Mouse (Mus musculus) lung, embryonic 14.5 days (tissue): ENCODE data around the gene Xlr3a. TPM values are rescaled to one million over a fixed set of nuclear protein-coding genes. Genes with fewer than 3 reads are reported as not detected.

ENCODE experiments used
- ATAC-seq: fragments of 200-750 bp; cut with Nextera tagmentation; 2 replicates; pipeline ENCODE4 v1.8.0; 2017; ENCODE audit warnings: mild to moderate bottlenecking, moderate TSS enrichment, moderate library complexity; ENCODE audit not compliant: insufficient read depth
- DNase-seq: peaks from one replicate; pipeline ENCODE4 v3.0.0-alpha.2; 2015
- H3K27ac ChIP-seq: fragments of 300-500 bp; sonication (generic); 2 replicates; pipeline ENCODE4 v1.5.1; 2014; ENCODE audit warnings: low read depth, mild to moderate bottlenecking, moderate library complexity
- H3K27me3 ChIP-seq: fragments of 300-500 bp; sonication (generic); 2 replicates; pipeline ENCODE4 v1.6.1; 2014; ENCODE audit warnings: low read length, control low read depth; ENCODE audit not compliant: insufficient read depth
- H3K36me3 ChIP-seq: fragments of 300-500 bp; sonication (generic); 2 replicates; pipeline ENCODE4 v1.6.1; 2014; ENCODE audit warnings: control low read depth; ENCODE audit not compliant: insufficient read depth
- H3K4me1 ChIP-seq: fragments of 300-500 bp; sonication (generic); 2 replicates; pipeline ENCODE4 v1.6.1; 2014; ENCODE audit warnings: antibody characterized with exemption, control low read depth; ENCODE audit not compliant: insufficient read depth
- H3K4me2 ChIP-seq: fragments of 300-500 bp; sonication (generic); 2 replicates; pipeline ENCODE4 v1.6.1; 2014; ENCODE audit warnings: mild to moderate bottlenecking
- H3K4me3 ChIP-seq: fragments of 300-500 bp; sonication (generic); 2 replicates; pipeline ENCODE4 v1.5.1; 2014; ENCODE audit warnings: low read depth, low read length
- H3K9ac ChIP-seq: fragments of 300-500 bp; sonication (generic); 2 replicates; pipeline ENCODE4 v1.6.1; 2014
- H3K9me3 ChIP-seq: fragments of 300-500 bp; sonication (generic); 2 replicates; pipeline ENCODE4 v1.6.1; 2016; ENCODE audit warnings: low read depth, low read length, control low read depth
- CTCF ChIP-seq: IDR thresholded peaks from 2 replicates; pipeline ENCODE4 v1.5.1; 2016; ENCODE audit warnings: antibody characterized with exemption, low read depth
- WGBS: fragments of 180-500 bp; shearing (Covaris S2); extraction: QIAGEN DNeasy Blood & Tissue Kit; methylation state at CpG from one replicate; pipeline ENCODE4 v1.1.7; 2014; 5-methylcytosine and 5-hydroxymethylcytosine counted together
- polyA plus RNA-seq: library from polyadenylated mRNA; unstranded; fragments of >200 nt; fragmentation: Nextera tagmentation; extraction: Ambion mirVana; gene quantifications from 2 replicates; pipeline ENCODE4 v1.2.1, GENCODE M21; 2014

Gene Xlr3a
- polyA plus RNA-seq, 1 experiment from 2014 or later = 5.6 TPM

- DNase-seq (no peak), ATAC-seq (0 out of 2 replicates have a peak, but pooled peaks have one; percentile 45)
- peak within 1 kb of the TSS; percentile 42; the same call in 1 of the 2 replicates for H3K27ac ChIP-seq
- WGBS = 24% methylated on average over 7 of the region's 7 CpGs
- H3K9ac ChIP-seq = no peak within 1 kb of the TSS
- peak within 1 kb of the TSS; percentile 46 for H3K4me2 ChIP-seq
- TF ChIP-seq CTCF = no peak
- H3K4me1 ChIP-seq = no peaks in the 10 kb centered on the region
- H3K9me3 ChIP-seq = no peaks in the 10 kb centered on the region
- H3K4me3 ChIP-seq = 0 out of 2 replicates have a peak within 1 kb of the TSS, but pooled peaks have one; percentile 0
- no peaks in the 10 kb centered on the region for H3K36me3 ChIP-seq
- no peaks in the 10 kb centered on the region for H3K27me3 ChIP-seq
Measured at GRCm38 (mm10) chrX:73064415-73064793, 32.5 kb downstream of the Xlr3a start, which contains the start of gene Pnma3. Pnma3 (plus strand) TSS chrX:73064787.

GRCm38 (mm10) chrX:73063512-73064414, 33.1 kb downstream of the Xlr3a start:
- DNase-seq = peak; percentile 24
- H3K36me3 ChIP-seq = no peaks in the 10 kb centered on the region
- no peak overlapping the region for H3K27ac ChIP-seq
- no peak for TF ChIP-seq CTCF
- no peaks in the 10 kb centered on the region for H3K27me3 ChIP-seq
- no peak overlapping the region for H3K9ac ChIP-seq
- H3K9me3 ChIP-seq = no peaks in the 10 kb centered on the region
- ATAC-seq = peak; percentile 62; the same call in 1 of the 2 replicates
- H3K4me3 ChIP-seq = 0 out of 2 replicates have a peak overlapping the region, but pooled peaks have one; percentile 0
- WGBS = 28% methylated on average over 24 of the region's 24 CpGs
- no peaks in the 10 kb centered on the region for H3K4me1 ChIP-seq
- H3K4me2 ChIP-seq = peak overlapping the region; percentile 46

GRCm38 (mm10) chrX:73062323-73062722, 34.6 kb downstream of the Xlr3a start:
- no peak overlapping the region for H3K4me2 ChIP-seq
- peak overlapping the region; percentile 36; the same call in 1 of the 2 replicates for H3K27ac ChIP-seq
- no peaks in the 10 kb centered on the region for H3K4me1 ChIP-seq
- no peak overlapping the region for H3K4me3 ChIP-seq
- H3K36me3 ChIP-seq = no peaks in the 10 kb centered on the region
- no peaks in the 10 kb centered on the region for H3K9me3 ChIP-seq
- ATAC-seq (no peak), DNase-seq (no peak)
- WGBS = 31% methylated on average over 5 of the region's 5 CpGs
- no peak overlapping the region for H3K9ac ChIP-seq
- TF ChIP-seq CTCF = no peak
- H3K27me3 ChIP-seq = no peaks in the 10 kb centered on the region

GRCm38 (mm10) chrX:73061528-73061927, 35.4 kb downstream of the Xlr3a start:
- no peaks in the 10 kb centered on the region for H3K27me3 ChIP-seq
- ATAC-seq (no peak), DNase-seq (no peak)
- no peak overlapping the region for H3K9ac ChIP-seq
- no peaks in the 10 kb centered on the region for H3K9me3 ChIP-seq
- 81% methylated on average over 1 of the region's 1 CpGs for WGBS
- H3K27ac ChIP-seq = no peak overlapping the region
- TF ChIP-seq CTCF = no peak
- H3K4me1 ChIP-seq = no peaks in the 10 kb centered on the region
- no peak overlapping the region for H3K4me3 ChIP-seq
- H3K4me2 ChIP-seq = no peak overlapping the region
- H3K36me3 ChIP-seq = no peaks in the 10 kb centered on the region

- WGBS = 11% methylated on average over 14 of the region's 14 CpGs
- ATAC-seq (peak; percentile 97), DNase-seq (peak; percentile 96)
- Histone ChIP-seq H3K4me1 (no peaks in the 10 kb centered on the region), H3K4me2 (peak overlapping the region; percentile 40; the same call in 1 of the 2 replicates), H3K36me3 (no peaks in the 10 kb centered on the region), H3K9ac (no peak overlapping the region), H3K4me3 (no peak overlapping the region), H3K27ac (no peak overlapping the region), H3K9me3 (no peaks in the 10 kb centered on the region), H3K27me3 (no peaks in the 10 kb centered on the region)
- peak; percentile 92 for TF ChIP-seq CTCF
Measured at GRCm38 (mm10) chrX:73053860-73054563, 42.9 kb downstream of the Xlr3a start.

GRCm38 (mm10) chrX:73039666-73040065, 57.2 kb downstream of the Xlr3a start:
- Histone ChIP-seq H3K4me3 (no peak overlapping the region), H3K36me3 (no peaks in the 10 kb centered on the region), H3K4me1 (no peaks in the 10 kb centered on the region), H3K9me3 (no peaks in the 10 kb centered on the region), H3K9ac (no peak overlapping the region), H3K4me2 (no peak overlapping the region), H3K27me3 (no peaks in the 10 kb centered on the region), H3K27ac (no peak overlapping the region)
- ATAC-seq (no peak), DNase-seq (no peak)
- no peak for TF ChIP-seq CTCF
- 80% methylated on average over 12 of the region's 12 CpGs for WGBS

GRCm38 (mm10) chrX:73038831-73039230, 58.1 kb downstream of the Xlr3a start:
- 80% methylated on average over 8 of the region's 8 CpGs for WGBS
- Histone ChIP-seq H3K9me3 (no peaks in the 10 kb centered on the region), H3K4me1 (no peaks in the 10 kb centered on the region), H3K9ac (no peak overlapping the region), H3K4me3 (no peak overlapping the region), H3K36me3 (no peaks in the 10 kb centered on the region), H3K27me3 (no peaks in the 10 kb centered on the region), H3K27ac (no peak overlapping the region), H3K4me2 (no peak overlapping the region)
- ATAC-seq = no peak
- DNase-seq = no peak
- no peak for TF ChIP-seq CTCF
